Mouse (Mus musculus) MEL (cell line): ENCODE measurements at regions not wholly inside any gene's neighbourhood (a gene's known extent, or its start where the extent isn't known, plus 50 kb on each side); places are given as distances from the start of the nearest gene placed in this dataset.

Experiments used
- CHD1 ChIP-seq: IDR thresholded peaks from 2 replicates; pipeline ENCODE4 v1.6.1; 2012; ENCODE audit warnings: low read depth, mild to moderate bottlenecking, inconsistent platforms, low read length, improper control_type of control experiment
- CTCF ChIP-seq, 3 experiments: IDR thresholded peaks in 2 of 3; conservative IDR thresholded peaks in 1 of 3; 2 replicates each; pipeline ENCODE4 v1.5.1; 2011 to 2012; ENCODE audit warnings: low read length in 3 of 3, low read depth in 2 of 3, mild to moderate bottlenecking in 2 of 3, improper control_type of control experiment in 1 of 3, inconsistent platforms in 1 of 3, mixed read lengths in 1 of 3, moderate library complexity in 1 of 3; ENCODE audit not compliant: control insufficient read depth in 1 of 3, insufficient read depth in 1 of 3, poor library complexity in 1 of 3, severe bottlenecking in 1 of 3
- E2F4 ChIP-seq: IDR thresholded peaks from 2 replicates; pipeline ENCODE4 v1.6.1; 2011; ENCODE audit warnings: low read depth, low read length, improper control_type of control experiment, borderline replicate concordance
- EP300 ChIP-seq, 2 experiments: IDR thresholded peaks; 2 replicates each; pipeline ENCODE4 v1.6.1; 2011; ENCODE audit warnings: improper control_type of control experiment in 2 of 2, low read length in 2 of 2, low read depth in 1 of 2, mild to moderate bottlenecking in 1 of 2
- ETS1 ChIP-seq: IDR thresholded peaks from 2 replicates; pipeline ENCODE4 v1.6.1; 2012; ENCODE audit warnings: low read depth, mild to moderate bottlenecking, inconsistent platforms, low read length, improper control_type of control experiment, moderate library complexity
- MAFK ChIP-seq: IDR thresholded peaks from 2 replicates; pipeline ENCODE4 v1.6.1; 2011; ENCODE audit warnings: low read depth, mild to moderate bottlenecking, low read length, improper control_type of control experiment, borderline replicate concordance
- POLR2A ChIP-seq, 2 experiments: IDR thresholded peaks; 2 replicates each; pipeline ENCODE4 v1.6.1; 2011 to 2012; ENCODE audit warnings: low read length in 2 of 2, mild to moderate bottlenecking in 2 of 2, control low read depth in 1 of 2, improper control_type of control experiment in 1 of 2, low read depth in 1 of 2, moderate library complexity in 1 of 2; ENCODE audit not compliant: control insufficient read depth in 1 of 2, insufficient read depth in 1 of 2, poor library complexity in 1 of 2
- POLR2AphosphoS2 ChIP-seq: IDR thresholded peaks from 2 replicates; pipeline ENCODE4 v1.6.1; 2011; ENCODE audit warnings: low read length, improper control_type of control experiment
- POLR2AphosphoS5 ChIP-seq: IDR thresholded peaks from 2 replicates; pipeline ENCODE4 v1.6.1; 2012; ENCODE audit warnings: low read depth, borderline replicate concordance, mild to moderate bottlenecking, inconsistent platforms, low read length, moderate library complexity, mixed read lengths
- RCOR1 ChIP-seq: IDR thresholded peaks from 2 replicates; pipeline ENCODE4 v1.6.1; 2012; ENCODE audit warnings: low read depth, mild to moderate bottlenecking, inconsistent platforms, low read length, improper control_type of control experiment
- TCF12 ChIP-seq: IDR thresholded peaks from 2 replicates; pipeline ENCODE4 v1.6.1; 2014; ENCODE audit warnings: low read depth, mild to moderate bottlenecking, inconsistent platforms, low read length, improper control_type of control experiment, moderate library complexity
- USF1 ChIP-seq: IDR thresholded peaks from 2 replicates; pipeline ENCODE4 v1.6.1; 2014; ENCODE audit warnings: low read depth, mild to moderate bottlenecking, inconsistent platforms, low read length, improper control_type of control experiment, moderate library complexity
- ZKSCAN1 ChIP-seq: IDR thresholded peaks from 2 replicates; pipeline ENCODE4 v1.6.1; 2012; ENCODE audit warnings: low read depth, mild to moderate bottlenecking, inconsistent platforms, low read length, improper control_type of control experiment, moderate library complexity

- TF ChIP-seq CTCF (IDR thresholded peaks at IDR 0.05 in 2 of 3, conservative IDR thresholded peaks at IDR 0.05 in 1 of 3; ENCODE audit: control insufficient read depth in 1 of 3, insufficient read depth in 1 of 3, low read depth in 2 of 3, low read length in 3 of 3, poor library complexity in 1 of 3, severe bottlenecking in 1 of 3) (no peak), ZKSCAN1 (no peak), POLR2A (IDR thresholded peaks at IDR 0.05; ENCODE audit: control insufficient read depth in 1 of 2, insufficient read depth in 1 of 2, low read depth in 1 of 2, low read length in 2 of 2, poor library complexity in 1 of 2) (no peak), USF1 (no peak), ETS1 (no peak), CHD1 (no peak), POLR2AphosphoS2 (no peak), MAFK (no peak), EP300 (IDR thresholded peaks at IDR 0.05; ENCODE audit: low read depth in 1 of 2, low read length in 2 of 2) (no peak), E2F4 (no peak), RCOR1 (no peak), TCF12 (no peak), POLR2AphosphoS5 (no peak)
Observed at GRCm38 (mm10) chr17:63622726-63623125, 122.9 kb upstream of the Fbxl17 start.
